Mouse (Mus musculus) frontal cortex, postnatal 14 days (tissue): Measurements from ENCODE around the gene Clp1.
"Not testable (repeated sequence)": the region's sequence is repeated elsewhere in the genome, so short reads cannot be mapped to it uniquely, and the experiment has no call there.

Source experiments
- DNase-seq, 2 experiments: peaks; one replicate each; pipeline ENCODE4 v3.0.0; 2022; ENCODE audit warnings: low spot score in 2 of 2

The Clp1 gene

GRCm38 (mm10) chr2:84738271-84738911 lies 11.2 kb upstream of the Clp1 start:
- DNase-seq = no peak

- no peak for DNase-seq
Measured at GRCm38 (mm10) chr2:84737451-84737925, 10.3 kb upstream of the Clp1 start.

GRCm38 (mm10) chr2:84736312-84737161 lies 9.4 kb upstream of the Clp1 start:
- no peak for DNase-seq

- no peak for DNase-seq
Measured at GRCm38 (mm10) chr2:84735346-84735920, 8.3 kb upstream of the Clp1 start.

- no peak for DNase-seq
Measured at GRCm38 (mm10) chr2:84734919-84735318, 7.8 kb upstream of the Clp1 start.

GRCm38 (mm10) chr2:84734351-84734864 lies 7.3 kb upstream of the Clp1 start:
- DNase-seq = peak in 1 of 2 experiments; percentile 12

GRCm38 (mm10) chr2:84733579-84734300 lies 6.6 kb upstream of the Clp1 start, which contains the start of gene Ypel4:
Ypel4 (plus strand) TSS chr2:84734058.
- peak; percentile 51 to 59 for DNase-seq

- DNase-seq = no peak
Measured at GRCm38 (mm10) chr2:84732394-84732793, 5.2 kb upstream of the Clp1 start.

GRCm38 (mm10) chr2:84731206-84731605 lies 4.1 kb upstream of the Clp1 start:
- DNase-seq = no peak

- DNase-seq = not testable (repeated sequence)
Measured at GRCm38 (mm10) chr2:84728191-84728590, 1.0 kb upstream of the Clp1 start.

- DNase-seq = no peak
Measured at GRCm38 (mm10) chr2:84726716-84727115, 434 bp downstream of the Clp1 start.

- no peak for DNase-seq
Measured at GRCm38 (mm10) chr2:84725770-84726169, 1.4 kb downstream of the Clp1 start.

- no peak for DNase-seq
Measured at GRCm38 (mm10) chr2:84723856-84724255, 3.3 kb downstream of the Clp1 start.

GRCm38 (mm10) chr2:84721182-84721581 lies 6.0 kb downstream of the Clp1 start:
- DNase-seq = no peak

- DNase-seq = no peak
Measured at GRCm38 (mm10) chr2:84720718-84721117, 6.4 kb downstream of the Clp1 start.

GRCm38 (mm10) chr2:84717357-84717756 lies 9.8 kb downstream of the Clp1 start:
- no peak for DNase-seq

GRCm38 (mm10) chr2:84716423-84717355 lies 10.5 kb downstream of the Clp1 start:
- DNase-seq = no peak

GRCm38 (mm10) chr2:84715562-84716361 lies 11.4 kb downstream of the Clp1 start:
- peak; percentile 57 to 87 for DNase-seq

GRCm38 (mm10) chr2:84714811-84715561 lies 12.2 kb downstream of the Clp1 start, which contains the start of gene Zdhhc5:
Zdhhc5 (minus strand) TSS chr2:84715180.
- DNase-seq = peak; percentile 97
